Mouse (Mus musculus): ENCODE results near the gene Fam189b.

- TF ChIP-seq TAL1 (IDR thresholded peaks at IDR 0.05; ENCODE audit: low read length), result no peak
- TF ChIP-seq GATA1 (IDR thresholded peaks at IDR 0.05; ENCODE audit: low read length), result no peak
Measured at GRCm38 (mm10) chr3:89225918-89226317, 43.0 kb downstream of the Fam189b start.

Measured in erythroblast, embryonic 14.5 days (primary cell).